Mouse (Mus musculus) brain, embryonic 14.5 days (tissue): ENCODE measurements at regions not wholly inside any gene's neighbourhood (a gene's known extent, or its start where the extent isn't known, plus 50 kb on each side); places are given as distances from the start of the nearest gene placed in this dataset.

Experiments
- CTCF ChIP-seq: fragments of 200-500 bp; IDR thresholded peaks from 2 replicates; pipeline ENCODE4 v1.5.1; 2012; ENCODE audit warnings: inconsistent platforms, mild to moderate bottlenecking, moderate library complexity, borderline replicate concordance; ENCODE audit not compliant: insufficient read depth, insufficient read length; ENCODE audit errors: extremely low read depth
- POLR2A ChIP-seq: fragments of 200-500 bp; IDR thresholded peaks from 2 replicates; pipeline ENCODE4 v1.6.1; 2012; ENCODE audit warnings: mild to moderate bottlenecking, inconsistent platforms, borderline replicate concordance; ENCODE audit not compliant: poor library complexity, insufficient read depth, insufficient read length, severe bottlenecking; ENCODE audit errors: extremely low read depth

GRCm38 (mm10) chr15:62658695-62659094 lies 1186.3 kb downstream of the Gsdmc2 start:
- no peak for TF ChIP-seq POLR2A
- TF ChIP-seq CTCF, result no peak
